Mouse (Mus musculus) intestine, embryonic 16.5 days (tissue): ENCODE results near the gene Per1. TPM values are rescaled to one million over a fixed set of nuclear protein-coding genes. Genes with fewer than 3 reads are reported as not detected.
A peak's percentile ranks its signal among the peaks of the same experiment; 100 is the strongest.

Source experiments
- ATAC-seq: fragments of 200-750 bp; cut with Nextera tagmentation; 2 replicates; pipeline ENCODE4 v1.8.0; 2017; ENCODE audit warnings: moderate TSS enrichment, moderate library complexity
- H3K27ac ChIP-seq: fragments of 300-500 bp; sonication (generic); 2 replicates; pipeline ENCODE4 v1.5.1; 2014; ENCODE audit warnings: mild to moderate bottlenecking, low read length
- H3K27me3 ChIP-seq: fragments of 300-500 bp; sonication (generic); replicated peaks from 2 replicates; pipeline ENCODE4 v1.6.1; 2014; ENCODE audit warnings: low read length, control low read depth, mixed read lengths; ENCODE audit not compliant: control insufficient read depth, insufficient read depth
- H3K36me3 ChIP-seq: fragments of 300-500 bp; sonication (generic); 2 replicates; pipeline ENCODE4 v1.6.1; 2014; ENCODE audit warnings: low read length, control low read depth; ENCODE audit not compliant: control insufficient read depth, insufficient read depth
- H3K4me1 ChIP-seq: fragments of 300-500 bp; sonication (generic); 2 replicates; pipeline ENCODE4 v1.6.1; 2014; ENCODE audit warnings: low read length, control low read depth, mixed read lengths; ENCODE audit not compliant: control insufficient read depth, insufficient read depth
- H3K4me2 ChIP-seq: fragments of 300-500 bp; sonication (generic); 2 replicates; pipeline ENCODE4 v1.6.1; 2014; ENCODE audit warnings: low read depth, low read length, control low read depth
- H3K4me3 ChIP-seq: fragments of 300-500 bp; sonication (generic); 2 replicates; pipeline ENCODE4 v1.5.1; 2014; ENCODE audit warnings: mild to moderate bottlenecking, low read length
- H3K9ac ChIP-seq: fragments of 300-500 bp; sonication (generic); 2 replicates; pipeline ENCODE4 v1.6.1; 2014; ENCODE audit warnings: low read depth, low read length
- H3K9me3 ChIP-seq: fragments of 300-500 bp; sonication (generic); 2 replicates; pipeline ENCODE4 v1.6.1; 2016; ENCODE audit warnings: low read length, control low read depth; ENCODE audit not compliant: control insufficient read depth
- WGBS: fragments of 180-500 bp; shearing (Covaris S2); extraction: QIAGEN DNeasy Blood & Tissue Kit; methylation state at CpG from one replicate; pipeline ENCODE4 v1.1.7; 2014; 5-methylcytosine and 5-hydroxymethylcytosine counted together
- polyA plus RNA-seq: library from polyadenylated mRNA; unstranded; fragments of >200 nt; fragmentation: Nextera tagmentation; extraction: Ambion mirVana; gene quantifications from 2 replicates; pipeline ENCODE4 v1.2.1, GENCODE M21; 2015

Gene Per1
- polyA plus RNA-seq, 1 experiment from 2014 or later = 13.6 TPM

DNA sequence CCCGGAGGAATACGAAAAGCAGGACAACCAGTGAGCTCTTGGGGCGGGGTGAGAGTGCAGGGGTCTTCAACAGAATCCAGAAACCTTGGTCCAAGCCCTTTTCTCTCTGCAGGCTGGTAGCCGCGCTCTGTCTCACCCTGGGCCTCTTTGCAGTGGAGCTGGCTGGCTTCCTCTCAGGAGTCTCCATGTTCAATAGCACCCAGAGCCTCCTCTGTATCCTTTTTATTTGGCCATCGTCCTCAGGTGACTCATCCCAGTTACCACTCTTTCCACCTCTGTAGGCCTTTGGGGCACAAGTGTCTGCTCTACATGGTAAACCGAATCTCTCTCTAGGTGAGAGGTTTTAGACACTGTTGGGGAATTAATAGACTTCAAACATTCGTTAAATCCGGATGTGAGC, 23.8 kb upstream of the Per1 start:
- H3K27ac ChIP-seq = peak overlapping the region; percentile 83
- no peaks in the 10 kb centered on the region for H3K36me3 ChIP-seq
- peaks cover 37% of the 10 kb centered on the region for H3K4me1 ChIP-seq
- H3K9ac ChIP-seq = peak overlapping the region; percentile 77
- ATAC-seq = no peak
- 27% methylated on average over 9 of the region's 9 CpGs for WGBS
- no peaks in the 10 kb centered on the region for H3K9me3 ChIP-seq
- H3K27me3 ChIP-seq = no peaks in the 10 kb centered on the region
- H3K4me3 ChIP-seq = peak overlapping the region; percentile 56
- H3K4me2 ChIP-seq = peak overlapping the region; percentile 76

DNA sequence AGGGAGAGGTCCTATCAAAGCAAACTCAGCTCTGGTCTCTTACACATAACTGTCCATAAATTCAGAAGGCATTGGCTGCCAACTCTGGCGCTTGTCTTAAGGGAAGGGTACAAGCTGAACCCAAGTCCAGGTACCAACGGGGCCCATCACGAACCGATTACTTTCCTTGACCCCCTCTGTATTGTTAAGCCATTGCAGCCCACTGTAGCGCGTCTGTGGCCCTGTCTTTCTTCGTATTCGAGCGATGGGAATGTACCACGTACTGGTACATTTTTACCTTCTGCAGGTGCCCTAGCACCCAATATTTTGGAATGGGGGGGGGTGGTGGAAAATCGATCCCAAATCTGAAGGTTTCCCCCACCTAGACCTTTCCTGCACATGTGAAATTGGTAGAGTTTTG, 22.8 kb upstream of the Per1 start:
- 80% methylated on average over 11 of the region's 11 CpGs for WGBS
- peak overlapping the region; percentile 58 for H3K4me2 ChIP-seq
- H3K27me3 ChIP-seq = no peaks in the 10 kb centered on the region
- no peak overlapping the region for H3K9ac ChIP-seq
- H3K9me3 ChIP-seq = no peaks in the 10 kb centered on the region
- H3K4me3 ChIP-seq = peak overlapping the region; percentile 37; the same call in 1 of the 2 replicates
- no peaks in the 10 kb centered on the region for H3K36me3 ChIP-seq
- H3K4me1 ChIP-seq = peaks cover 29% of the 10 kb centered on the region
- peak overlapping the region; percentile 72 for H3K27ac ChIP-seq
- no peak for ATAC-seq

DNA sequence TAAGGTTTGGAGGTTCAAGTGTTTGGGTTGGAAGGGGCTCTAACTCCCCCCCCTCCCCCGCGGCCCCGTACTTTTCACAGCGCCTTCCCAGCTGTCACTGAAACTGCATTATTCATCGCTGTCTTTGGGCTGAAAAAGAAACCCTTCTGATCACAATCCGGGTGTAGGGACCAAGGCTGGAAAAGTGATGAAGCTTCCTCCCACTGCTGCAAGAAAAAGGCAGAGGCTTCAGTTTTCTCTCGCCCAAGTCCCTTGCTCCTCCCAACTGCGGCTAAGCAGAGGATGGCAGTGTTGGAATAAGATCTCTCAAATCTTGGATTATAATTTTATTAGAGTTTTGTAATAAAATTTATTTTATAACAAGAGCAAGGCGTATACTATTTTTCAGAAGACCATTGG, 22.4 kb upstream of the Per1 start:
- WGBS = 6% methylated on average over 9 of the region's 9 CpGs
- no peaks in the 10 kb centered on the region for H3K27me3 ChIP-seq
- H3K4me3 ChIP-seq = peak overlapping the region; percentile 37
- H3K4me2 ChIP-seq = peak overlapping the region; percentile 58
- H3K4me1 ChIP-seq = peaks cover 25% of the 10 kb centered on the region
- no peak overlapping the region for H3K9ac ChIP-seq
- H3K9me3 ChIP-seq = no peaks in the 10 kb centered on the region
- peak overlapping the region; percentile 72 for H3K27ac ChIP-seq
- no peaks in the 10 kb centered on the region for H3K36me3 ChIP-seq
- ATAC-seq = no peak

DNA sequence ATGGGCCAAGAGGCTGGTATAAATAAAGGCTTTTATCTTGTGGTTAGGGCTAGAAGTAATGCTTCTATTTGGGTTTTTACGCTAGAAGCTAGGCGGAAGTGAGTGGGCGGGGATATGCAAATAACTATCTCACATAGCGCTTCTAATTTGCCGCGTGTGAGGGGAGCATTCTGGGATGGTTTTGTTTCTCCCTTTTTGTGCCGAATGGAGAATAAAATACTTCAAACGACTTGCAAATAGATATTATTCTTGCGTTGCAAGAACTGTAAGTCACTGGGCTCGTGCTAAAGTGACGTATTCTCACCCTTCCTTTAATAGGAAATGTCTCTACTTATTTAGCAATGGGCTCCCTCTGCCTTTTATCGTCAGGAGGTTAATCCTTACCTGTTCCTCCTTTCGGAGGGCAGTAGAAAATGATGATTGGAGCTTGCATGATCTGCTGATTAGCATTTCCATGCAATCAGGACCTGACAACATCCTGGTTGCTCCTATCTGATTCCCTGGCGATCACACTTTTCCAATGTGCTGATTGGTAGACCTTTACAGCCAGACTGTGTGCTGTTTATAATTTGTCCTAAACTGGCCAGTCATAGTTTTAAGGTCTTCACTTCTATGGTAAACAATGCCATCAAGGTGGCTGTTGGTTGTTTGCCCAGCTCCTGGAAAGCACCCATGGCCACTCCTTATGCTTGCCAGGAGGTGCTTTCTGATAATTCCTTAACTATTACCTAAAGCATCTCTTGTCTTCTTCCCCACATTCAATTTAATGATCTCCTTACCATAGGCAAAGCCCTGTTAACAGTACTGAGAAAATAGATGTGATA, 21.7 kb upstream of the Per1 start:
- no peaks in the 10 kb centered on the region for H3K9me3 ChIP-seq
- no peaks in the 10 kb centered on the region for H3K27me3 ChIP-seq
- ATAC-seq = peak; percentile 81
- H3K9ac ChIP-seq = peak overlapping the region; percentile 48
- H3K36me3 ChIP-seq = no peaks in the 10 kb centered on the region
- WGBS = under 1% methylated on average over 14 of the region's 14 CpGs
- H3K4me3 ChIP-seq = peak overlapping the region; percentile 37
- peaks cover 23% of the 10 kb centered on the region for H3K4me1 ChIP-seq
- peak overlapping the region; percentile 58 for H3K4me2 ChIP-seq
- H3K27ac ChIP-seq = peak overlapping the region; percentile 86

DNA sequence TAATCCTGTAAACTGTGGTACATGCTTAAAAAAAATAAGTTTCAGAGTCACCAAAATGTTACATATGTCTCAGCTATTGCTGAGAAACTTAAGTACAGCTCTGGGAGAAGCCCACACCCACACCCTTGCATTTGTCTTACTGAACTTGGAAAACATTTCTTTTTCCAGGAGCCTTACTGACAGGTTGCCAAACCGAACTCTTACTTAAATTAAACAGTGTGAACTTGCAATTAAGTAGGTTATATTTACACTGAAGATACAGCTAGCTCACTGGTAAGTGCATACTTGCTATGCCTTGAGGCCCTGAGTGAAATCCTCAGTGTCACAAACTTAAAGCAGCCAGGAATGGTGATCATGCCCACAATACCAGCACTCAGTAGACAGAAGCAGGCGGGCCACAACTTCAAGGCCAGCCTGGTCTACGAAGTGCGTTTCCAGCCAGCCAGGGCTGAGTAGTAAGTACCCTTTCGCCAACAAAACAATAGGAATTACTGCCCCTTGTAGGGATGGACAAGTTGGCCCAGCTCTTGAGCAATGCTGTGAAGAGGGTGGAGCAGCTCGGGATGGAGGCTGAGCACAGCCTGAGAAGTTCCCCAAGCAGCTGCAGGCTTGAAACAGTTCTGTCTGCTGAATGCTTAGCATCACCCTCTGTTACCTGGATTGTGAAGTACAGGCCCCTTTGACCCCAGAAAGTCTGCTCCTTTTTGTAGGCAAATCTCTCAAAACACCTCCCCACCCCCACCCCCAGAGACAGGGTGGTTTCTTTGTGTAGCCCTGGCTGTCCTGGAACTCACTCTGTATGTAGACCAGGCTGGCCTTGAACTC, 20.9 kb upstream of the Per1 start:
- Histone ChIP-seq H3K4me1 (peaks cover 23% of the 10 kb centered on the region), H3K4me2 (no peak overlapping the region), H3K9me3 (no peaks in the 10 kb centered on the region), H3K36me3 (no peaks in the 10 kb centered on the region), H3K9ac (peak overlapping the region; percentile 34), H3K27me3 (no peaks in the 10 kb centered on the region), H3K27ac (peak overlapping the region; percentile 86), H3K4me3 (no peak overlapping the region)
- ATAC-seq = no peak
- 35% methylated on average over 6 of the region's 6 CpGs for WGBS

DNA sequence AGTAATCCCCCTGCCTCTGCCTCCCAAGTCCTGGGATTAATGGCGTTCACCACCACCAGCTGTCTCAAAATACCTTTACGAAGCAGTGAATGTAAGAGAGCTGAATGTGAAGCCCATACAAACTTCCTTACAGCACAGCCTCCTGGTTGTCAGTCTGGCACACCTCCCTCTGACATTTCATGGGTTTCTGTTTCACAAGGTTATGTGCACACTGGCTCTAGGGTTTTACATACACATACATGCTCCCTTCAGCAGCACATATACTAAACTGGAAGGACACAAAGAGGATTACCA, 20.3 kb upstream of the Per1 start:
- Histone ChIP-seq H3K36me3 (no peaks in the 10 kb centered on the region), H3K27me3 (no peaks in the 10 kb centered on the region), H3K9ac (peak overlapping the region; percentile 34), H3K9me3 (no peaks in the 10 kb centered on the region), H3K27ac (no peak overlapping the region), H3K4me2 (no peak overlapping the region), H3K4me3 (no peak overlapping the region), H3K4me1 (peaks cover 23% of the 10 kb centered on the region)
- no peak for ATAC-seq
- 51% methylated on average over 2 of the region's 2 CpGs for WGBS

DNA sequence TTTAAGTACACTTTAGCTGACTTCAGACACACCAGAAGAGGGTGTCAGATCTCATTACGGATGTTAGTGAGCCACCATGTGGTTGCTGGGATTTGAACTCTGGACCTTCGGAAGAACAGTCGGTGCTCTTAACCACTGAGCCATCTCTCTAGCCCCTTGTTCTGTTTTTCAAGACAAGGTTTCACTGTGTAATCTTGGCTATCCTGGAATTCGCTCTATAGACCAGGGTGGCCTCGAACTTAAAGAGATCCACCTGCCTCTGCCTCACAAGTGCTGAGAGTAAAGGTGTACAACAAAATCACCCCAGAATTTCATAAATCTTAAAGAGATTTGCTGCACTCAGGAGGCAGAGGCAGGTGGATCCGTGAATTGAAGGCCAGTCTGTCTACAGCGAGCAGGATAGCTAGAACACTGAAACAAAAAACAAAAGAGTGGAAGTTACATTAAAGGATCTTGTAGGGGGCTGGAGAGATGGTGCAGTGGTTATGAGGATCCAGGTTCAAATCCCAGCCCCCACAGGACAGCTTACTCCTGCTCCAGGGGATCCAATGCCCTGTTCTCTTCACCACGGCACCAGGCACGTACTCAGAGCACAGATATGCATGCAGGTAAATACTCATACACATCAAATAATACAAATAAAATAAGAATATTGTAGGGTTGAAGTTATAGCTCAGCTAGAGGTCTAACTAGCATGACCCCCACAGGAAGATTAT, 19.1 kb upstream of the Per1 start:
- Histone ChIP-seq H3K27ac (no peak overlapping the region), H3K9me3 (no peaks in the 10 kb centered on the region), H3K4me3 (no peak overlapping the region), H3K27me3 (no peaks in the 10 kb centered on the region), H3K4me1 (peaks cover 19% of the 10 kb centered on the region), H3K9ac (no peak overlapping the region), H3K4me2 (no peak overlapping the region), H3K36me3 (no peaks in the 10 kb centered on the region)
- WGBS = 58% methylated on average over 8 of the region's 9 CpGs
- ATAC-seq = no peak

DNA sequence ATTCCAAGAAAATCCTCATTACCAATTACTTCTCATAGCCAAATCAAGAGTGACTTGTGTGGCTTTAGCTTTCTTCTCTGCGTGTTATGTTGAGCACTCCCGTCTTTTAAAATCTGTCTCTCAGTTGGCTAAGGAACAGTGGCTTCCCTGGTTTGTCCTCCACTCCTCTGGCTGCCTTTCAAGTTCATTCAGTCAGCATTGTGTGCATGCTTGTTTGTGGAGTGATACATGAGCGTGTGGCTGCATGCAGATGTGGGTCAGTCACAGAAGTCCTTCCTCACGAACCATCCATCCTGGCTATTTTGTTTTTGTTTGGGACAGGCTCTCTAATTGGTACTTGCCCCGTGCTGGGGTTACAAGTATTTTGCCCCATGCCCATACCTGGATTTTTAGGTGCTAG, 18.4 kb upstream of the Per1 start:
- Histone ChIP-seq H3K4me3 (no peak overlapping the region), H3K9me3 (no peaks in the 10 kb centered on the region), H3K4me2 (no peak overlapping the region), H3K9ac (no peak overlapping the region), H3K27me3 (no peaks in the 10 kb centered on the region), H3K36me3 (no peaks in the 10 kb centered on the region), H3K4me1 (peaks cover 13% of the 10 kb centered on the region), H3K27ac (no peak overlapping the region)
- ATAC-seq = no peak
- WGBS = 74% methylated on average over 5 of the region's 5 CpGs

DNA sequence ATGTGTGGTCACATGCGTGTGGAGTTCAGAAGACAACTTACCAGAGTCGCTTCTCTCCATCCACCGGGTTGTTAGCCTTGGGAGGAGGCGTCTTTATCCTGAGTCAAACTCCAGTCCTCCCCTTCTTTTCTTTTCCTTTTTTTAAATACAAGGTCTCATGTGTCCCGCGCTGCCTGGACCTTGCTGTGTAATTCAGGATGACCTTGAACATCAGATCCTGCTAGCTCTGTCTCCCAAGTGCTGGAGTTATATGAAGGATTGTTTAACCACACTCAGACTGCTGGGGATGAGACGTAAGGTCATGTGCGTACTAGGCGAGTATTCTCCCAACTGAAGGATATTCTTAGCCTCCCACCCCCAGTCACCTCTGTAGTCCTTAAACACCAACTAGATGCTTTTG, 17.7 kb upstream of the Per1 start:
- Histone ChIP-seq H3K4me1 (peaks cover 11% of the 10 kb centered on the region; the same call in 1 of the 2 replicates), H3K27ac (no peak overlapping the region), H3K27me3 (no peaks in the 10 kb centered on the region), H3K9me3 (no peaks in the 10 kb centered on the region), H3K9ac (no peak overlapping the region), H3K4me3 (no peak overlapping the region), H3K4me2 (no peak overlapping the region), H3K36me3 (no peaks in the 10 kb centered on the region)
- 78% methylated on average over 9 of the region's 9 CpGs for WGBS
- no peak for ATAC-seq
